Mouse (Mus musculus) B cell, adult 2 months (primary cell): Measurements from ENCODE around the gene Myt1.

Experiments
- DNase-seq, 2 experiments: peaks; one replicate each; pipeline ENCODE4 v3.0.0; 2022

Gene Myt1

DNA sequence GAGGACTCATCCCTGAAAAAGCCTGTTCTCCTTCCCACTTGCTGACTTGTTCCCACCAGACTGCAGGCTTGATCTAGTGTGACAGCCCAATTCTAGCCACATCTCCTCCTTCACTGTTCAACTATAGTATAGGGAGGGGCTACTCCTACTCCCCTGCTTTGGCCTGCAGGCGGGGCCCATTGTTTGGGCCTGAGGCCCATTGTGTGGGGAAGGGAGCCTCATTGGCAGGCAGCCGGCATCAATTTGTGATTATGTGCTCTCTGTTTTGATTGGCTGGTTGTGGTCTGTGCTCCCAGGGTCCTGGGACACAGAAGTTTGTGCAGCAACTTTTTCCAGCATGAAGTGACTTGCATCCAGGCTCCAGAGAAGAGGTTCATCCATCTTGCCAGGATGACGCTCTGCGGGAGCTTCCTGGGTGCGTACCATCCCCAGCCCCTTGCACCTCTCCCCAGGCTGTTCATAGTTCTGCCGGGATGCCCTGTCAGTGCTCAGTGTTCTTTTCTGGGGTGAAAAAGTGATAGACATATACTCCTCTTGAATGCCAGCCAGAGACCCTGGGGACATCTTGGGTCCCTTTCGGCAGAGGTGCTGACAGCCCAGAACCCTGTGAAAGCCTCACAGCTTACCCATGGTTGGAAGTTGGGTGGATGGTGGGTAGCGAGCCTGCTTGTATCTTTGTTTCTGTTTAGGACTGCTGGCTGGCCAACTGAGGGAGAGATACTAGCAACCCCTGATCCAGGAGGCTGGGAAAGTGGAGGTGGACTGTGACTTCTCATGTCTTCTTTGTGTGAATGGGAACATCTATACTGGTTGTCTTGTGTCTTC is at the start of gene Myt1:
Gene Myt1, plus strand, starts transcription at position 327 of the 825 bp plus-strand sequence.
- DNase-seq: no peak

GRCm38 (mm10) chr2:181713749-181714148 is 49.4 kb upstream of the Myt1 start:
- DNase-seq: no peak

- DNase-seq: no peak
Observed at GRCm38 (mm10) chr2:181714903-181715326, 48.2 kb upstream of the Myt1 start, which contains the start of gene Oprl1. Oprl1 (plus strand) TSS chr2:181715016.

DNA sequence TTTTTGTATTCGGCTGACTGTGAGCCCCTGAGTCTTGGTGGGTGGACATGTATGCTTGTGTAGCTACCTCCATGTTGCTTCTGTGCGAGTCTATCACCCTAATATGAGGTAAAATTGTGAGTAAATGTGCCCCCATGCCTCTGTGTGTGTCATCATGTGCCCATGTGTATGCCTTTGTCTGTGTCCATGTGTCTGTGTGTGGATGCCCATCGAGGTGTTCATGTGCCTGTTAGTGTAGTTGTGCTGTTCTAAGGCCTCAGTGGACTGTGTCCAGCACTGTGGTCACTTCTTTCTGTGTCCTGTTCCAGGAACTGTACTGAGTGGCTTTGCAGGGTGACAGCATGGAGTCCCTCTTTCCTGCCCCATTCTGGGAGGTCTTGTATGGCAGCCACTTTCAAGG is 47.8 kb upstream of the Myt1 start:
- no peak for DNase-seq

- no peak for DNase-seq
Observed at GRCm38 (mm10) chr2:181716991-181717390, 46.1 kb upstream of the Myt1 start.

GRCm38 (mm10) chr2:181720061-181720460 is 43.1 kb upstream of the Myt1 start:
- no peak for DNase-seq

GRCm38 (mm10) chr2:181721200-181721599 is 41.9 kb upstream of the Myt1 start:
- DNase-seq: no peak

- DNase-seq: no peak
Observed at GRCm38 (mm10) chr2:181722213-181722612, 40.9 kb upstream of the Myt1 start.

DNA sequence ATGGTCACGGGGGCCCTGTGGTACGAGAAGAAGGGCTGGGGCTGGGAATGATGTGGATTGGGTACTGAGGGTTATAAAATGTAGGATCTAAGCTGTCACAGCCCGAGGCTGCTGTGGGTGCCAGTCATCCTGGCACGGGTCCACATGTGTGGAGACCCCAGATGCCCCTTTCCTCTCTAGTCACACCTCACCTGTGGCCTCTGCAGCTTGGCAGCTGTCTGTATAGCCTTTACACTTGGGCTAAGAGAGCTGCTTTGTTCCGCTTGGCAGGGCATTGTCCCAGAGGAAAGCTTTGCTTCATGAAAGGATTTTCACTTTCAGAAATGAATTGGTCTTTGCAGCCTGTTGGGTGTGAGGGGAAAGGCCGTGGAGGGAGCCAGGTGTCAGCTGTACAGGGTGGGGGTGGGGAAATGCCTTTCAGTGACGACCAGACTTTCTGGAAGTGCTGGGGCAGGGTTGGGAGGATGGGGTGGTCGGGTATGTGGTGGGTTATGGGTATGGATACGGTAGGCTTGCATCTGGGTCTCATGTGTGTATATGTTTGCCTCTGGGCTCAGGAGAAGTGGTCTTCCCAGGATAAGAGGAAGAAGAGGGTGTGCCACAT is 35.4 kb upstream of the Myt1 start:
- DNase-seq: no peak

GRCm38 (mm10) chr2:181730051-181730450 is 33.1 kb upstream of the Myt1 start:
- no peak for DNase-seq

GRCm38 (mm10) chr2:181752626-181753025 is 10.5 kb upstream of the Myt1 start:
- no peak for DNase-seq

DNA sequence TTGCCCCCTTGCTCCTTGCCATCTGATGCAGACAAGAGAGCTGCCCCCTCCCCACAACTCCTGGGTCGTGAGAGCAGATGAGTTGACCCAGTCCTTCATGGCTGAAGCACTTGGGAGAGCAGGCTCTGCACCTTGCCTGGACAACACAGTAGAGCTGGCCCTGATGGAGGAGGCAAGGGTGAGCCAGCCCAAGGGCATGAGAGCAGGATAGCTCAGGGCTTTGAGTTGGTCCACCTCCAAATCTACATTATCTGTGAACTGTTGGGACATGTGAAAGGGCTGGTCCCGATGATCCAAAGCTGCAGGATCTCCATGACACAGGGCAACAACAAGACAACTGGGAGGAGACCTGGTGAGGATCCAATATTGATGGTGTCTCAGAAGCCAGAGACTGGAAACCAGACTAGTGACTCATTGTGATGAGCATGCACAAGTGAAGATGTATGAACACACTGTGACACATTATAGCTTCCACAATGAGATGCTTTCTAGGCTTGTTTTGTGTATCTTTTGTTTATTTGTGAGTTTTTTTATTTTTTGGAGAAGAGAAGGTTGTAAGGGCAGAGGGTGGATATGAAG is 4.9 kb upstream of the Myt1 start:
- no peak for DNase-seq

DNA sequence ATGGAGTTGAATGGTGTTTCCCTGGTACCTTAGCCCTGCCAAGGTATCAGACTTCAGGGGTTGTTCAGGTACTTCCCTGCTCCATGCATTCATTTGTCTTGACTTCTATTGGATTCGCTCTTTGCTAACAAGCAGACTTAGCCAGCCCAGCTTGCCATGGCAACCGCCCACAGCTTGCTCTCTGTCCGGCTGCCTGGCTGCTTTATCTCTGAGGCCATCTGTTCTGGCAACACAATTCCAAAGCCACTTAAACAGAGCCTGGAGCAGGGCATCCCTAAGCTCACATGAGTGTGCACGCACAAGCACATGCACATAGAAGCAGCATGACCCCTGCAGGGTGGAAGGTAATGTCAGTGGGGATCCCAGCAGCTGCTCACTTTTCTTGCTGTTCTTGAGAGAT is 4.1 kb upstream of the Myt1 start:
- DNase-seq: no peak

DNA sequence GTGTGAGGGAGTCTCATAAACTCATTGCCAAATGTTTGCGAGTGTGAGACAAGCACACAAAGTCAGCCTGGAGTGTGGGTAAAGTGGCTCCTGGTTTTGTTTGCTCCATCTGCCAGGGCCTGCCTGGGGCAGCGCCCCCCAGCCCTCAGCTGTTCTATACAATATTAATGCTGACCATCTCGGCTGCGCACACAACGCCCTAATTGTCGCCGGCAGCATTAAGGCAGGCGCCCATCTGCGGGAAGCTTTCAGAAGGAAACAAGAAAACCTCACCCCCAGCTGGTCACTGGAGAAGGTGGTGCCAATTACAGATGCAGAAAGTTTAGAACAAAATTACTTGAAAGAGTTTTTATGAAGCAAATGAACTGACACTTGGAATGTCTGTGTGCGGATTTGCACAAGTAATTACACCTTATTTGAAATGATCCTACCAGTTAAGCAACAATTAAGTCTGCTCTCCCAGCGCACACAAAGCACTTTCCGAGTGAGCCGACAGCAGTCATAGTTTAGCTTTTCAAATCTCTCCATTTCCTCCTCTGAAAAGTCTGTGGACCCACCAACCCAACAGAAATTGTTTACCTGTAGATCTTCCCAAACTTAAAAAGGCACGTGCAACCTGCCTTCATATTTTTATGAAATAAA is 875 bp downstream of the Myt1 start:
- DNase-seq: no peak

DNA sequence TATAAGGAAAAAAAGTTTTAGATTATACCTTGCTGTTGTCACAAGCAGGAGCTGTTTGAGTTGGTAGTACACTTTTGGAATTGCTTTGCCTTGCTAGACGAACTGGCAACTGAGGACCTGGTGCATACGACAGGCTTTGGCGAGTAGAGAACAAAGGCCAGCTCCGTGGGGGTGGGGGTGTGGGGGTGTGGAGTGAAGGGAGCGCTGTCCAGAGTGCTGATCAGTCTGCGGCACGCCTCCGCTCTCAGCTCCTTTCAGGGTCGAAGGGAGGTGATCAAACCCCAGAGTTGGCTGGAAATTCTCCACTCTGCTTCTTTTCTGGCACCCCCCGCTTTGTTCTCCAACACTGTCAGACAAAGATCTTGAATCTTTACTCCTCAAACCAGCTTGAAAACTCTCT is 1.5 kb downstream of the Myt1 start:
- peak; percentile 4 to 7 for DNase-seq

DNA sequence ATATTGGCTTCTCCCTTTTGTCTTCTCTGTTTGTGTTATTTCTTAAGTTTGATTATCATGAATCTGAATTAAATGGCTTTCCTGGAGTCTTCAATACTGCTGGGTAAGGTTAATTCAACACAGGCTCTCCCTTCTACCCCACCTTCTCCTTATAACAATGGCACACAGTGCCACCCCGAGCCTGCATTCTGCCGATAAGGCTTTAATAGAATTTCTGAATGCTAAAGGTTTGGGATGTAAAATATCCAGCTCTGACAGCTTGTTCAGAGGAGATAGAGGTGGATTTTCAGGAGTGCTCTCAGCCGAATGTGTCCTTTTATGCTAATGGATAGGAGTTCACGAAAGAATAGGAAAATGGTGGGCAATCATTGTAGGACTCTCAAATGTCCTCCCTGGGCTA is 2.1 kb downstream of the Myt1 start:
- no peak for DNase-seq

GRCm38 (mm10) chr2:181766672-181767557 is 3.8 kb downstream of the Myt1 start:
- DNase-seq: no peak

DNA sequence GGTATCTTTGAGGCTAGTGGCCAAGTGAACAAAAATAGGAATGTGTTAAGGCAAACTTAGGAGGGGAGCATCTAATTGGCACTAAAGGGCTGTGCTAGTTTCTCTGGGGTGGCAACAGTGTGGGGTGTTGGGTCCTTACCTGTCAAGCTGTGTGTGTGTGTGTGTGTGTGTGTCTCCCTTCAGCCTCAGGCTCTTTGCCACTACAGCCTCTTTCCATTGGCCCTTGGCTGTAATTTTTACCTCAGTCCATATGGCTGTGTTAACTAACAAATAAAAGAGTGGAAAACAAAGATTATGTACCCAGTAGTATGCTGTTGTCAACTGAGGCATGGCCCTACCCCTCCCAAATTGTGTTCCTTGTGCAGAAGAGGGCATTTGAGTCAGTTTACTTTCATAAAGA is 5.3 kb downstream of the Myt1 start:
- no peak for DNase-seq

- DNase-seq: no peak
Observed at GRCm38 (mm10) chr2:181769397-181769796, 6.3 kb downstream of the Myt1 start.

GRCm38 (mm10) chr2:181773203-181773602 is 10.1 kb downstream of the Myt1 start:
- DNase-seq: no peak

DNA sequence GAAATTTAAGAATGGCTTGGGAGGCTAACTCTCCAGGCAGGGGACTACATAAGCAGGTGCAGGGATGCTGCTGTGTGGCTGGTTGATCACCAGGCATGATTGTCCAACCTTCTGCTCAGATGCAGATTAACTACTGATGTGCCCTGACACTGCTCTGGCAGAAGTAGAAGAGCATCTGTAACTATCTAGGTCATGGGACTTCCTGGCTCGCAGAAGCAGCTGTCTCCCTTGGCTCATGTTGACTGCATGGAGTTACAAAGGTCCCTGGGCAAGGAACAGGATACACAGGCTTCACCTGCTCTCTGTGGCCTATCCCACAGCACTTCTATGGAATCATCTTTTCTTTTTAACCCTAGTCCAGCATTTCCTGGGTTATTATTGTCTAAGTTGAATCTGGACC is 12.7 kb downstream of the Myt1 start:
- DNase-seq: no peak

- peak; percentile 30 to 45 for DNase-seq
Observed at GRCm38 (mm10) chr2:181777715-181778114, 14.6 kb downstream of the Myt1 start.

- DNase-seq: no peak
Observed at GRCm38 (mm10) chr2:181781421-181781820, 18.3 kb downstream of the Myt1 start.
